Mouse (Mus musculus): Measurements from ENCODE around the gene Fmnl1. TPM values are rescaled to one million over a fixed set of nuclear protein-coding genes. Genes with fewer than 3 reads are reported as not detected.

The Fmnl1 gene
- 368 to 401 TPM (median 386 TPM) in 4 replicates for total RNA-seq (2023; ENCODE audit: inconsistent age)

GRCm38 (mm10) chr11:103170494-103171285, at the start of gene Fmnl1:
Gene Fmnl1 (plus strand): TSS chr11:103171107.

GRCm38 (mm10) chr11:103131701-103132575, 39.0 kb upstream of the Fmnl1 start, which contains the start of gene Hexim2:
Gene Hexim2 (plus strand): TSS chr11:103132429.

GRCm38 (mm10) chr11:103208458-103208857, 37.6 kb downstream of the Fmnl1 start, which contains the start of gene 1700023F06Rik:
Gene 1700023F06Rik (minus strand): TSS chr11:103208558.

GRCm38 (mm10) chr11:103217790-103218516, 47.0 kb downstream of the Fmnl1 start, which contains the start of gene Spata32:
Gene Spata32 (minus strand): TSS chr11:103218432.

Other genes starting within 250 kb of the Fmnl1 start
- 1.1 to 1.9 TPM (median 1.2 TPM) in 4 replicates for gene Kif18b, start 246.0 kb upstream of the Fmnl1 start, total RNA-seq (2023; ENCODE audit: inconsistent age)
- not detected in 4 replicates for gene C1ql1, start 224.4 kb upstream of the Fmnl1 start, total RNA-seq (2023; ENCODE audit: inconsistent age)
- gene Nmt1, start 142.9 kb upstream of the Fmnl1 start, total RNA-seq (2023; ENCODE audit: inconsistent age) = 58.0 to 62.2 TPM (median 59.9 TPM) in 4 replicates
- gene Dcakd, start 142.8 kb upstream of the Fmnl1 start, total RNA-seq (2023; ENCODE audit: inconsistent age) = 15.0 to 17.7 TPM (median 15.8 TPM) in 4 replicates
- gene Plcd3, start 69.4 kb upstream of the Fmnl1 start, total RNA-seq (2023; ENCODE audit: inconsistent age) = 2.7 to 4.7 TPM (median 3.8 TPM) in 4 replicates
- gene Acbd4, start 69.4 kb upstream of the Fmnl1 start, total RNA-seq (2023; ENCODE audit: inconsistent age) = 46.6 to 58.5 TPM (median 49.6 TPM) in 4 replicates
- gene Hexim1, start 54.9 kb upstream of the Fmnl1 start, total RNA-seq (2023; ENCODE audit: inconsistent age) = 55.6 to 59.2 TPM (median 56.1 TPM) in 4 replicates
- gene Hexim2, start 38.7 kb upstream of the Fmnl1 start, total RNA-seq (2023; ENCODE audit: inconsistent age) = 3.5 to 7.4 TPM (median 6.4 TPM) in 4 replicates
- gene 1700023F06Rik, start 37.5 kb downstream of the Fmnl1 start, total RNA-seq (2023; ENCODE audit: inconsistent age) = not detected in 4 replicates
- not detected in 4 replicates for gene Spata32, start 47.3 kb downstream of the Fmnl1 start, total RNA-seq (2023; ENCODE audit: inconsistent age)
- gene Map3k14, start 96.4 kb downstream of the Fmnl1 start, total RNA-seq (2023; ENCODE audit: inconsistent age) = 56.0 to 63.2 TPM (median 59.6 TPM) in 4 replicates
- 88.5 to 95.2 TPM (median 90.7 TPM) in 4 replicates for gene Arhgap27, start 192.6 kb downstream of the Fmnl1 start, total RNA-seq (2023; ENCODE audit: inconsistent age)
- gene Plekhm1, start 241.6 kb downstream of the Fmnl1 start, total RNA-seq (2023; ENCODE audit: inconsistent age) = 75.9 to 86.8 TPM (median 84.0 TPM) in 4 replicates

All from B cell, adult (primary cell).